Mouse (Mus musculus): ENCODE measurements at regions not wholly inside any gene's neighbourhood (a gene's known extent, or its start where the extent isn't known, plus 50 kb on each side); places are given as distances from the start of the nearest gene placed in this dataset.
A peak's percentile ranks its signal among the peaks of the same experiment; 100 is the strongest.

GRCm38 (mm10) chr4:12770131-12770780 is 598.4 kb upstream of the Fam92a start:
- no peak for DNase-seq (ENCODE audit: low spot score in 2 of 2)

GRCm38 (mm10) chr4:12769092-12769491 is 597.3 kb upstream of the Fam92a start:
- DNase-seq (ENCODE audit: low spot score in 2 of 2) = no peak

GRCm38 (mm10) chr4:12766763-12767162 is 594.9 kb upstream of the Fam92a start:
- no peak for DNase-seq (ENCODE audit: low spot score in 2 of 2)

- no peak for DNase-seq (ENCODE audit: low spot score in 2 of 2)
Observed at GRCm38 (mm10) chr4:12750817-12751216, 579.0 kb upstream of the Fam92a start.

GRCm38 (mm10) chr4:12749874-12750273 is 578.1 kb upstream of the Fam92a start:
- no peak for DNase-seq (ENCODE audit: low spot score in 2 of 2)

- no peak for DNase-seq (ENCODE audit: low spot score in 2 of 2)
Observed at GRCm38 (mm10) chr4:12743714-12744327, 572.0 kb upstream of the Fam92a start.

- no peak for DNase-seq (ENCODE audit: low spot score in 2 of 2)
Observed at GRCm38 (mm10) chr4:12736411-12736810, 564.6 kb upstream of the Fam92a start.

GRCm38 (mm10) chr4:12700189-12700588 is 528.4 kb upstream of the Fam92a start:
- no peak for DNase-seq (ENCODE audit: low spot score in 2 of 2)

GRCm38 (mm10) chr4:12677814-12678213 is 506.0 kb upstream of the Fam92a start:
- no peak for DNase-seq (ENCODE audit: low spot score in 2 of 2)

- no peak for DNase-seq (ENCODE audit: low spot score in 2 of 2)
Observed at GRCm38 (mm10) chr4:12671399-12671798, 499.6 kb upstream of the Fam92a start.

- no peak for DNase-seq (ENCODE audit: low spot score in 2 of 2)
Observed at GRCm38 (mm10) chr4:12663176-12663575, 491.4 kb upstream of the Fam92a start.

- no peak for DNase-seq (ENCODE audit: low spot score in 2 of 2)
Observed at GRCm38 (mm10) chr4:12662683-12663082, 490.9 kb upstream of the Fam92a start.

GRCm38 (mm10) chr4:12659084-12659483 is 487.3 kb upstream of the Fam92a start:
- no peak for DNase-seq (ENCODE audit: low spot score in 2 of 2)

GRCm38 (mm10) chr4:12658594-12658993 is 486.8 kb upstream of the Fam92a start:
- DNase-seq (ENCODE audit: low spot score in 2 of 2) = peak in 1 of 2 experiments; percentile 13

- DNase-seq (ENCODE audit: low spot score in 2 of 2) = no peak
Observed at GRCm38 (mm10) chr4:12657820-12658219, 486.0 kb upstream of the Fam92a start.

GRCm38 (mm10) chr4:12656924-12657603 is 485.2 kb upstream of the Fam92a start:
- DNase-seq (ENCODE audit: low spot score in 2 of 2) = no peak

- peak in 1 of 2 experiments; percentile 3 for DNase-seq (ENCODE audit: low spot score in 2 of 2)
Observed at GRCm38 (mm10) chr4:12655457-12656228, 483.8 kb upstream of the Fam92a start.

- no peak for DNase-seq (ENCODE audit: low spot score in 2 of 2)
Observed at GRCm38 (mm10) chr4:12654568-12655456, 483.0 kb upstream of the Fam92a start.

- DNase-seq (ENCODE audit: low spot score in 2 of 2) = no peak
Observed at GRCm38 (mm10) chr4:12647732-12648131, 475.9 kb upstream of the Fam92a start.

- no peak for DNase-seq (ENCODE audit: low spot score in 2 of 2)
Observed at GRCm38 (mm10) chr4:12642525-12642928, 470.7 kb upstream of the Fam92a start.

GRCm38 (mm10) chr4:12629375-12629821 is 457.6 kb upstream of the Fam92a start:
- no peak for DNase-seq (ENCODE audit: low spot score in 2 of 2)

Measured in cerebellum, postnatal 4 days (tissue).